Mouse (Mus musculus) G1E-ER4 (cell line): Measurements from ENCODE around the gene Fcrl5. TPM values are rescaled to one million over a fixed set of nuclear protein-coding genes. Genes with fewer than 3 reads are reported as not detected.

Experiments used
- GATA1 ChIP-seq: IDR thresholded peaks from one replicate; pipeline ENCODE4 v1.8.0; 2012; ENCODE audit warnings: low read length, inconsistent platforms
- polyA plus RNA-seq: library from polyadenylated mRNA; stranded (reverse); fragments of >175 nt; gene quantifications from 2 replicates; pipeline ENCODE4 v1.2.3, GENCODE M21; 2012

The Fcrl5 gene
- polyA plus RNA-seq, 1 experiment: not detected

- no peak for TF ChIP-seq GATA1
Measured at GRCm38 (mm10) chr3:87545554-87545953, 110.0 kb downstream of the Fcrl5 start.

GRCm38 (mm10) chr3:87546291-87546721 lies 110.7 kb downstream of the Fcrl5 start:
- no peak for TF ChIP-seq GATA1

- no peak for TF ChIP-seq GATA1
Measured at GRCm38 (mm10) chr3:87549908-87550307, 114.3 kb downstream of the Fcrl5 start.

Other genes starting within 250 kb of the Fcrl5 start
- not detected in 2 replicates for gene Fcrls, start 172.0 kb upstream of the Fcrl5 start, polyA plus RNA-seq
- not detected in 2 replicates for gene Cd5l, start 77.9 kb upstream of the Fcrl5 start, polyA plus RNA-seq
- not detected in 2 replicates for gene Fcrl1, start 59.4 kb upstream of the Fcrl5 start, polyA plus RNA-seq
- 10.6 and 13.4 TPM in 2 replicates for gene Etv3, start 89.6 kb downstream of the Fcrl5 start, polyA plus RNA-seq
- gene Arhgef11, start 181.8 kb downstream of the Fcrl5 start, polyA plus RNA-seq: 3.2 and 4.4 TPM in 2 replicates